Mouse (Mus musculus) erythroid progenitor cell, adult 5-6 weeks (primary cell): ENCODE measurements around the gene Gab1. TPM values are rescaled to one million over a fixed set of nuclear protein-coding genes. Genes with fewer than 3 reads are reported as not detected.

Source experiments
- ATAC-seq: replicated peaks from 2 replicates; pipeline ENCODE4 v1.8.0; 2016; ENCODE audit warnings: moderate number of reproducible peaks, mild to moderate bottlenecking, moderate TSS enrichment, inconsistent platforms; ENCODE audit not compliant: poor library complexity, low FRiP score, severe bottlenecking
- total RNA-seq, 2 experiments: library from RNA; stranded (forward) in 1 of 2; stranded (reverse) in 1 of 2; fragments of 150-400 nt in 1 of 2; fragments of 186-747, 209-891 nt in 1 of 2; gene quantifications; 2 replicates each; pipeline versions ENCODE4 v1.2.3 to v1.2.4; 2015 to 2017; ENCODE audit warnings: low replicate concordance in 2 of 2

Gab1 gene
- total RNA-seq, 2 experiments from 2014 or later = 13.2 to 19.3 TPM

- ATAC-seq = no peak
Measured at GRCm38 (mm10) chr8:80875537-80875936, 4.8 kb downstream of the Gab1 start.

DNA sequence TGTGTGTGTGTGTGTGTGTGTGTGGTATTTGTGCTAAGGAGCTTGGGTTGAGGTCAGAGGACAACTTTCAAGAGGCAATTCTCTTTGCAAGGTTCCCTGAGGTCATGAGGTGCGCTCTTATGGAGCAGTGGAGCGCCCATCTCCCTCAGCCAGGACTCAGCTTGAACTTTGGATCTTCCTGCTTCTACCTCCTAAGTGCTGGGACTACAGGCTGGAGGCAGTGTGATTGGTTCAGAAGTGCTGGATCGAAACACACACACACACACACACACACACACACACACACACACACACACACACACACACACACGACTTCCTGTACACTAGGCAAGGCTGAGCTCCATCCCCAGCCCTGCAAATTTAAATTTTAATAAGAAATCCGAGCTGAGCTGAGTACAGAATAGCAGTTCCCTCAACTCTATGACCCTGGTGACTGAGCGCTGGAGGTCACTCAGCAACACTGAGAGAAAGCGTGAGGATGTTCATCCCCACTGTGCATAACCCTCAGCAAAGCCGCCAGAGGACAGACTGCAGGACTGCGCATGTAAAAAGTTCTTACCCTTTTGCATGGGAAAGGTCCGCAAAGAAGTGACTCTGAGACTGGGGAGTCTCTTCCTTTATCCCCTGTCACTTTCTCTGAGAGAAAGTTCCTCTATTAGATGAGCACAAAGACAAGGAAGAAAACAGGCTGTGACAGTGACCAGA, 6.4 kb downstream of the Gab1 start:
- ATAC-seq = no peak

GRCm38 (mm10) chr8:80872688-80873087, 7.6 kb downstream of the Gab1 start:
- ATAC-seq = no peak

- no peak for ATAC-seq
Measured at GRCm38 (mm10) chr8:80871400-80871799, 8.9 kb downstream of the Gab1 start.

DNA sequence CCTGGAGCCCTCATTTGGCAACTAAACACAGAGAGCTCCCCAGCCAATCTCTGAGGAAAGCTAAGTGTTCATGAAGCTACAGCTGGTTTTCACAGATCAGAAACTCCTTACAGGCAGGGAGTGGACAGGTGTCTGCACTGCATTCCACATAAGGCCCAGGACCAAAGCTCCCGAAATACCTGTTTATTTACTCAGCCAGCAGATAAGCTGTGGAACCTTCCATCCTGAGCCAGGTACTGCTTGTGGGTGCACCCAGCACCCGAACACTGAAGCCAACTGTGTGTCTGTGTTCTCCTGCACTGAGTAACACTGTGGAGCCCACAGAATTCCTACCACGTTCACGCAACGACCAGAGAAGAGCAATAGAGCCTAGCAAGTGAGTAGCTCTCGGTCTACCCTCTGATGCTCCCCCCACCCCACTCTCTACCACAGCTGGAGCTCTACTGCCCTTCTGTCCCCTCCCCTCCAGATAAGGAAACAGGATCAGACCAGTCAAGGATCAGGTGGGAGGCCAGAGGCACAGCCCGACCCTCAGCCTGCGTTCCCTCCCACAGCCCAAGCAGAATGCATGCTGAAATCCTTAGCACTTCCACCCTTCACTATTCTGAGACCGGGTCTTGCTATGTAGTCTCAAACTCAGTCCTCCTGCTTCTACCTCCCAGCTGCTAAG, 9.6 kb downstream of the Gab1 start:
- ATAC-seq = no peak

- ATAC-seq = no peak
Measured at GRCm38 (mm10) chr8:80869881-80870328, 10.4 kb downstream of the Gab1 start.

DNA sequence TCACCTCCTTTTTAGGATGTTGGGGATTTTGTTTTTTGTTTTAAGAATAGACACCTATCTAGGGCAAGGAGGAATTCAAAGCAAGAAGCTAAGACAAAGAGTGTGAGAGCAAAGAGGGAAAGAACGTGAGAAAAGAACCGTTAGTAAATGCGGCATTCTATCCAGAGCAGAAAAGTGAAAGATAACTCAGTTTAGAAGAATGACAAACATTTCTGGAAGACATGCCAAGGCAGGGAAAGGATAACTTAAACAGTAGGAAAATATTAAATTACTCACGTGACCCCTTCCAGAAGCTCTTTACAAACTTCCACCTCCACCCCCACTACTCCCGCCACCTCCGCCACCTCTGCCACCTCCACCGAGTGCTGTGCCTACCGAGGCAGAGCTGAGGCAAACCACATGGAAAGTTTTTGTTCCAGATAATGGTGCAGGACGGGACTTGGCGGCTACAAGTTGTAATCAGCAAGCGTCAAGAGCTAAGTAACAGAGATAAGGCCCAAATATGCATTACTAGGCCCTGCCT, 11.5 kb downstream of the Gab1 start:
- peak; percentile 85 for ATAC-seq

DNA sequence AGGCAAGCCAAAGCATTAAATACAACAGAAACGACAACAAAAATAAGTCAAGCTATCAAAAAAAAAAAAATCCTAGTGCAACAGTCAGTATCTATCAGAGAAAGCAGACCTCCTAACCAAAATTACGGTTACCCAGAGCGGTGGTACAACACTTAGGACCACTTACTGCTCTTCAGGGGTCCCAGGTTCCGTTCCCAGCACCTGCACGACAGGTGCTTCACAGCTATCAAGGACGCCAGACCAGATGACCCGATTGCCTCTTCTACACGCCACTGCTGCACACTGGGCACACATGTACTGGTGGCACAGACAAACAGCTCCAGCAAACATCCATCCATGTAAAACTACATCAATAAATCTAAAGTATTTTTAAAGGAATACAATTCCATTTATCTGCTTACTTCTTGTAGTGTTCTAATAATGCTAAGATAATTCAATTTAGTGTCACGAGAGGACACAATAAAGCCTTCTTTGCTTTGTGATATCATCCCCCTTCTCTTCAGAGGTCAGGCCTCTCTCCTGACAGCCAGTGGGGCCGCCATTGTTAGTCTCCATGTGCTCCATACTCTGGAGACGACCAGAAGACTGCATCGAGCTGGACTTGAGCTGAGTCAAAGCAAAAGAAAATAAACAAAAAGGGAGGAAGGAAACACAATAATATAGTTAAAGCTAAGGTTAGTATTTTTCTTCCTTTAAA, 12.2 kb downstream of the Gab1 start:
- ATAC-seq = peak; percentile 27; the same call in 1 of the 2 replicates

DNA sequence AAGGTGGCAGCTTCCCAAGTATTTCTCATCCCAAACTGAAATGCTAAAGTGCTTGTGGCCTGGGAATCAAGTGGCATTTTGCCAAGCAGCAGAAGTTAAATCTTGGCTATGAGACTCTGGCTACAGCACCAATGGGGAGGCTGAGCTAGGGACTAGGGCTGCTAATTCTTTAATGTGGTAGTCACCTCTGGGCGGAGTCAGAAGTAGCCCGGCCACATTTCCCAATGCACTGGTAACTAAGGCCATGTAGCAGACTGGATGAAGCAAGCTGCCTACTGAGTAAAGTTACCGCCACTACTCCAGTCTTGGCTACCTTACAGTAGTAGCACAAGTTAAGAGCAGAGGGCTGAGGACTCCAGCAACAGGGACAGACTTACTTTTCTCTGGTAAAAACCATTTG, 12.7 kb downstream of the Gab1 start:
- ATAC-seq = peak; percentile 62; the same call in 1 of the 2 replicates

DNA sequence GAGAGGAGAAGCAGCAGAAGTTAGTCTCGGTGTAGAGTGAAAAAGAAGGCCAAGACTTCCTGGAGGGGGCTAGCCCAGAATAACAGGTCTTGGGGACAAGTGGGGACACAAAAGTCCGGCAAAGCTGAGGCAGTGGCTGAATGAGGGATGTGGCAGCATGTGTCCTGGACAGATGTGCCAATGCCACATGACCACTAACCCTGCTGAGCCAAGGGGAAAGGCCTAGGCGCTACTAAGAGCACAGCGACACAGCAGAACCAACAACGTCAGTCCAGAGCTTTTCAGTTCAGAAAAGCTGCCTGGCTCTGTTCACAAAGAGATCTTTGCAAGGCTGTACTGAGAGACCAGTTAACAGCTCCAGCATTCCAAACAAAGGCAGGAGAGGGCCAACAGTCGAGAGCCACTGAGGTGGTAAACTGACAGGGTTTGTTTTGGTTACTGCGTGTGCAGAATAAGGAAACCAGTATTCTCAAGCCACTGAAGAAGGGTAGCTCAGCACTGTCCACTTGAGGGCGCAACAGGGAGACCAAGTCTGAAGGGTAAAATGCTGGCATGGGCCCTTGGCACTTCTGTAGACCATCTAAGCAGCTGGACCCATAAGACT, 15.0 kb downstream of the Gab1 start:
- no peak for ATAC-seq

- ATAC-seq = no peak
Measured at GRCm38 (mm10) chr8:80863393-80863792, 16.9 kb downstream of the Gab1 start.

DNA sequence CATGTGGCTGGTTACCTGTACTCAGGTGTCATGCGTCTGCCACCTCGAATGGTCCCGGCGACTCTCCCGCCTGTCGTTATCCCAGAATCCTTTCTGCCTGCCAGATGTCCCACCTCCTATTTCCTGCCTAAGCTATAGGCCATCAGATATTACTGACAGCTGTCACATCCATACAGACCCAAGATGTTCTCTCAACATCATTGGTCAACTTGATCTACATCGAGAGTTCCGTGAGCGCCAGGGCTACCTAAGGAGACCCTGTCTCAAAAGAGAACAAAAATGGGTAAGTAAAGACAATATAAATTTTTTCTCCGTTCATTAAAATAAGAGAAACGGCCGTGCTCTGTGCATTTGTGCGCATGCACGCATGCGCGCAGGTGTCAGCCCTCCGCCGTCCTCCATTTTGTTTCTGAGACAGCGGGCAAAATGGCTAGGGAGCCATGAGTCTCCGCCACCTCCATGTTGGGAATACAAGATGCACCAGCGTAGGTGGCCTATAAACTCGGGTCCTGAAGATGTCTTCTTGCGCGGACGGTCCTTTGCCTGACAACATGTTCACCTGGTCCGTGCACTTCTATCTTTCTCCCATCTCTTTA, 21.0 kb downstream of the Gab1 start:
- no peak for ATAC-seq

DNA sequence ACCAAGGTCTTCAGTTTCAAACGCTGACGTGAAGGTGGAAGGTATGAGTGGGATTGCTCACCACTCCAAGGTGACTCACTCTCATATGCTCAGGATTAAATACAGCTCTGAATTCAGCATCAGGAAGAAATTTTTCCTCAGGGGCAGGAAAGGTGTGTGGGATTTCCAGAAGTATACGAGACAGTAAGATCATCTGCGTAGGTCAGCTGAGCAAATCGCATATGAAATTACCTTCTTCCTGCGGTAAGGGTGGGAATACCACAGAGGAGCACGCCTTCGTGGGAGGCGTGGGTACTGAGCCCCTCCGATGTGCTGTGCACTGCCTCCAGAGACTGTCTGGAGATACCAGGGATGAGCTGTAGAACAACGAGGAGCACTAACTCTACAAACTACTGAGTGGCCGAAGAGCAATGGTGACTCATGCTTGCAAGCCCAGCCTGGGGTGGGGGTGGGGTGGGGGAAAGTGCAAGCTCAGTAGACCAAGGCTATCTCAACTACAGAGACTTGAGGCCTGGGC, 22.4 kb downstream of the Gab1 start:
- no peak for ATAC-seq

DNA sequence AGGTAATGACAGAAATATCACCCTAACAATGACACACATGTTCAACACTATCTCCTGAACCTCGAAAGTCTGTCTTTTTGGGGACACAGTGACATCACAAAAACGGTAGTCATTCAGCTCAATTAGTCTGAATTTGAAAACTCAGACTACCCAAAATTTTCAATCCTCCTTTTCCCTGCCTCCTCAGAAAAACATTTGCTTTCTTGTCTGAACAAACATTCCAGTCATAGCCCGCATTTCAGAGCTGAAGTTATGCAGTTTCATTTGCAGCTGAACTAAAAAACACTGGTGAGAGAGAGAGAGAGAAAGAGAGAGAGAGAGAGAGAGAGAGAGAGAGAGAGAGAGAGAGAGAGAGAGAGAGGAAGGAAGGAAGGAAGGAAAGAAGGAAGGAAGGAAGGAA, 23.2 kb downstream of the Gab1 start:
- no peak for ATAC-seq

DNA sequence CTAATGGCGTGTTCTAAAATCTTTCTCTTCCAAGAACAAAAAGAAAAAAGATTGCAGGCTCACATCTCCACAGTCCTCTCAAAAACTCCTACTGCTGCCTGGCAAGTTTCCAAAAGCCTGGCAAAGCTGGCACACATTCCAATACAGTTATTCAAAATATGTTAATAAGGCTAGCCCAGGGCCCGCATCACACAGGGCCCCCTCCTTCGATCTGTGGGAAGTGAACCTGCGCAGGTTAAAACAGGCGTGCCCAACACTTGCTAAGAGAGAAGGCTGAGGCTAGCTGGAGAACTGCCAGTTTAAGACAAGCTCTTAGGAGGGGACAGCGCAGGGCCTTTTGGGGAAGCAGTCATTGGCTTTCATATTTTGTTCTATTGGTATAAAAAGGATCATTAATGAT, 23.7 kb downstream of the Gab1 start:
- ATAC-seq = no peak

GRCm38 (mm10) chr8:80853622-80854021, 26.7 kb downstream of the Gab1 start:
- no peak for ATAC-seq

GRCm38 (mm10) chr8:80853208-80853607, 27.1 kb downstream of the Gab1 start:
- no peak for ATAC-seq

DNA sequence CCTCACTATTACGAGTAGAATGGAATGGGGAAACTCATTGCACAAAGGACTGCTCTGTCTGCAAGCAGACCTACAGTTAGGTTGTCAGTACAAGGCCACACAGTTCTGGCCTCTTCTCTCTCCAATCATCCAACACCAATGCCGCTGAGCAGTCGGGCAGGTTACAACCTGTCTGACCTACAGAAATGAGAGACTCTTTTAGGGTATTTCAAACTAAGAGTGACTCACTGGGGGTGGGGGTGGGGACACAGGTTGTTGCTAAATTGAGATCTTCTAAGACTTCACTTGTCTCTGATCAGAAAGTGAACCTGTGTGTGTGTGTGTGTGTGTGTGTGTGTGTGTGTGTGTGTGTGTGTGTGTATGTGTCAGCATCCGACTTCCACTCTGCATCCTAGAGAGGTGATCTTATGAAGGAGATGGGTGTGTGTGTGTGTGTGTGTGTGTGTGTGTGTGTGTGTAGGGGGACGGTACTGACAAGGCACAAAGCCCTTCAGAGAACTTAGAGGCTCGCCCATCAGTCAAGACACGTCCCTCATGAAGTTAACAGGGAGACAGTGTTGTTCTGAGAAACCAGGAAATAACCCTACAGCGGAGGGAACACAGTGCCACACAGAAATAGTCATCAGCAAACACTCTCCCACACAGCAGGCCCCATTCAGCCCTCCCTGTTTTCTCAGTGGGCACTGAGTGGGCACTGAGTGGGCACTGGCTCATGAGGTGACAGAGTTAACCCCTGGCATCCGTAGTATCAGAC, 27.7 kb downstream of the Gab1 start:
- ATAC-seq = no peak

DNA sequence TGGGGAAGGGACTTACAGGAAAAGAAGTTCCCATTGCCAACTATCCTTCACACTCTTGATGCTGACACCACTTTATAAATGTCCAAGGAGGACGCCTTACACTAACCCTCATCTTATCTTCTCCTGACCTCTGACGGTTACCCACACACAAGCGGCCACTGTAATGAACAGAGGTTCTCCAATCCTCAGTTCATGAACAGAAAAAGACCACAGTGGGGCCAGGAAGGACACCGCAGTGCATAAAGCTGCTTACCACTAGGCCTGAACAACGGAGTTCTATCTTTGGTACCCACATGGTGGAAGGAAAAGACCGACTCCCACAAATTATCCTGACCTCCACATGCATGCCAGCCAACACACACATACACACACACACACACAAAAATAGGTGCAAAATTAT, 28.7 kb downstream of the Gab1 start:
- ATAC-seq = no peak
